In genomic region chr1:179137145-179137477, GRCm38 (mm10) we compare ENCODE assay signal across 10 mouse cellular contexts.
DNase-seq lines count a peak whose midpoint lies in the region; ATAC-seq and TF ChIP-seq lines count a peak whose summit lies in the region.
"Had no signal": no experiment of that assay in that cellular context is flagged by ENCODE, and none has a peak within 500 bp of the region (broad histone marks: within the 10 kb centered on the region; RNA-seq: fewer than 3 reads in every experiment).

No protein-coding gene starts in this region.

- no peak overlapping the region for H3K4me3 ChIP-seq in heart, embryonic 12.5 days
- H3K4me3 ChIP-seq in heart, embryonic 11.5 days (ENCODE audit: low read depth, low read length) = no peak overlapping the region
- no peak overlapping the region for H3K4me3 ChIP-seq in liver, embryonic 14.5 days (ENCODE audit: insufficient read depth in 1 of 2, low read depth in 2 of 2, low read length in 2 of 2)
- H3K4me3 ChIP-seq in liver, embryonic 12.5 days = no peak overlapping the region

- H3K36me3 ChIP-seq in heart, embryonic 12.5 days = peaks cover 7% of the 10 kb centered on the region
- H3K36me3 ChIP-seq in heart, embryonic 11.5 days (ENCODE audit: control insufficient read depth, insufficient read depth, low read length) = peaks cover 2% of the 10 kb centered on the region; the same call in 1 of the 2 replicates
- no peaks in the 10 kb centered on the region for H3K36me3 ChIP-seq in liver, embryonic 14.5 days (replicated peaks; ENCODE audit: control insufficient read depth, insufficient read depth, low read depth)
- peaks cover 8% of the 10 kb centered on the region; the same call in 1 of the 2 replicates for H3K36me3 ChIP-seq in liver, embryonic 12.5 days

- DNase-seq in liver, embryonic 14.5 days (ENCODE audit: low read depth in 3 of 3, low spot score in 3 of 3) = no peak
- peak; percentile 5 for DNase-seq in adipocyte (ENCODE audit: low spot score)
- DNase-seq in naive thymus-derived CD4-positive, alpha-beta T cell, adult 2 months (ENCODE audit: low read depth) = peak; percentile 21
- DNase-seq in left cerebral cortex, adult 18-20 months (ENCODE audit: low spot score in 2 of 2) = no peak
- DNase-seq: layer of hippocampus, adult 9-11 months had no signal

- H3K27ac ChIP-seq in heart, embryonic 12.5 days (ENCODE audit: poor library complexity, severe bottlenecking) = peak overlapping the region; percentile 48; the same call in 1 of the 2 replicates
- H3K27ac ChIP-seq in heart, embryonic 11.5 days (ENCODE audit: low read depth, low read length) = no peak overlapping the region
- no peak overlapping the region for H3K27ac ChIP-seq in liver, embryonic 14.5 days
- H3K27ac ChIP-seq in liver, embryonic 12.5 days = no peak overlapping the region

- peak overlapping the region; percentile 42 for H3K4me2 ChIP-seq in heart, embryonic 12.5 days
- H3K4me2 ChIP-seq in heart, embryonic 11.5 days = no peak overlapping the region
- no peak overlapping the region for H3K4me2 ChIP-seq in liver, embryonic 14.5 days (ENCODE audit: low read depth)
- H3K4me2 ChIP-seq in liver, embryonic 12.5 days = no peak overlapping the region

- H3K9me3 ChIP-seq in heart, embryonic 12.5 days (replicated peaks) = peaks cover 10% of the 10 kb centered on the region
- peaks cover 6% of the 10 kb centered on the region for H3K9me3 ChIP-seq in heart, embryonic 11.5 days (replicated peaks; ENCODE audit: control insufficient read depth, low read length)
- no peaks in the 10 kb centered on the region for H3K9me3 ChIP-seq in liver, embryonic 14.5 days (ENCODE audit: control insufficient read depth, low read length)
- H3K9me3 ChIP-seq in liver, embryonic 12.5 days (replicated peaks) = 0 out of 2 replicates have a peak, but pooled peaks cover 8% of the 10 kb centered on the region

- H3K27me3 ChIP-seq in heart, embryonic 12.5 days (replicated peaks) = no peaks in the 10 kb centered on the region
- H3K27me3 ChIP-seq in heart, embryonic 11.5 days (ENCODE audit: control insufficient read depth, insufficient read depth, low read length) = no peaks in the 10 kb centered on the region
- H3K27me3 ChIP-seq in liver, embryonic 14.5 days (ENCODE audit: control insufficient read depth, insufficient read depth, low read length) = no peaks in the 10 kb centered on the region
- no peaks in the 10 kb centered on the region for H3K27me3 ChIP-seq in liver, embryonic 12.5 days (replicated peaks)
- H3K27me3 ChIP-seq: CH12.LX had no signal

- peak; percentile 18; the same call in 1 of the 2 replicates for TF ChIP-seq CTCF in liver, embryonic 14.5 days (IDR thresholded peaks at IDR 0.05; ENCODE audit: low read depth)

- WGBS in heart, embryonic 12.5 days = 42% methylated on average over 3 of the region's 3 CpGs
- 62% methylated on average over 3 of the region's 3 CpGs for WGBS in heart, embryonic 11.5 days (ENCODE audit: insufficient replicate concordance)
- 61% methylated on average over 3 of the region's 3 CpGs for WGBS in liver, embryonic 14.5 days (ENCODE audit: insufficient replicate concordance)
- WGBS in liver, embryonic 12.5 days (ENCODE audit: insufficient replicate concordance) = 66% methylated on average over 3 of the region's 3 CpGs

- TF ChIP-seq EP300 in liver, embryonic 14.5 days (IDR thresholded peaks at IDR 0.05; ENCODE audit: low read depth) = no peak

- no peak overlapping the region for H3K9ac ChIP-seq in heart, embryonic 12.5 days
- no peak overlapping the region for H3K9ac ChIP-seq in heart, embryonic 11.5 days (ENCODE audit: low read depth, low read length)
- H3K9ac ChIP-seq in liver, embryonic 14.5 days (replicated peaks) = no peak overlapping the region
- H3K9ac ChIP-seq in liver, embryonic 12.5 days = no peak overlapping the region

- no peak for ATAC-seq in heart, embryonic 12.5 days (ENCODE audit: insufficient number of reproducible peaks, low FRiP score)
- ATAC-seq in heart, embryonic 11.5 days (replicated peaks; ENCODE audit: insufficient number of reproducible peaks, low FRiP score, low TSS enrichment) = no peak
- no peak for ATAC-seq in liver, embryonic 14.5 days (ENCODE audit: insufficient read depth)
- ATAC-seq in liver, embryonic 12.5 days = no peak
- no peak for ATAC-seq in frontal cortex, adult (ENCODE audit: low TSS enrichment)

- peaks cover 9% of the 10 kb centered on the region for H3K4me1 ChIP-seq in heart, embryonic 12.5 days (replicated peaks)
- no peaks in the 10 kb centered on the region; the same call in 1 of the 2 replicates for H3K4me1 ChIP-seq in heart, embryonic 11.5 days (ENCODE audit: control insufficient read depth, insufficient read depth, low read length)
- no peaks in the 10 kb centered on the region for H3K4me1 ChIP-seq in liver, embryonic 14.5 days (replicated peaks; ENCODE audit: control insufficient read depth in 2 of 2, insufficient read depth in 2 of 2, low read length in 1 of 2)
- 0 out of 2 replicates have a peak, but pooled peaks cover 5% of the 10 kb centered on the region for H3K4me1 ChIP-seq in liver, embryonic 12.5 days

Comparison
In these comparisons a context has a peak if more than half of its experiments do, and no peak if none do; other contexts are left out.
1. DNase-seq: peak in adipocyte (single experiment) and naive thymus-derived CD4-positive, alpha-beta T cell, adult 2 months (single experiment); none in liver, embryonic 14.5 days (0 of 3) and left cerebral cortex, adult 18-20 months (0 of 2).